Mouse (Mus musculus): Measurements from ENCODE around the gene Nin.

DNA sequence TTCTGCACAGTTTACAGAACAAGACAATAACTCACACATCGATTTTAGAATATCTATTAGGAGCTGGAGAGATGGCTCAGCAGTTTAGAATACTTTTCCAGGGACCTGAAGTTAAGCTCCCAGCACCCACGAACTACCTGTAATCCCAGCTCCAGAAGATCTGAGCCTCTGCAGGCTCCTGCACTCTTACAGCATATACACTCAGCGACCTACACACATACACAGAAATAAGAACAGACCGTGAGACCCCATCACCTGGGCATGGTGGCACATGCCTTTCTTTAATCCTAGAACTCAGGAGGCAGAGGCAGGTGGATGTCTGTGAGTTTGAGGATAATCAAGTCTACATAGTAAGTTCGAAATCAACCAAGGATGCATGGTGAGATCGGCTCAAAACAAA is 32.1 kb upstream of the Nin start:
- no peak for TF ChIP-seq CTCF (IDR thresholded peaks at IDR 0.05; ENCODE audit: control insufficient read depth, insufficient read depth, insufficient read length)
- TF ChIP-seq MYOD1 (IDR thresholded peaks at IDR 0.05; ENCODE audit: control insufficient read depth, insufficient read length, low read depth) = no peak
